22 mouse cellular contexts compared by ENCODE assay signal in the genomic region with DNA sequence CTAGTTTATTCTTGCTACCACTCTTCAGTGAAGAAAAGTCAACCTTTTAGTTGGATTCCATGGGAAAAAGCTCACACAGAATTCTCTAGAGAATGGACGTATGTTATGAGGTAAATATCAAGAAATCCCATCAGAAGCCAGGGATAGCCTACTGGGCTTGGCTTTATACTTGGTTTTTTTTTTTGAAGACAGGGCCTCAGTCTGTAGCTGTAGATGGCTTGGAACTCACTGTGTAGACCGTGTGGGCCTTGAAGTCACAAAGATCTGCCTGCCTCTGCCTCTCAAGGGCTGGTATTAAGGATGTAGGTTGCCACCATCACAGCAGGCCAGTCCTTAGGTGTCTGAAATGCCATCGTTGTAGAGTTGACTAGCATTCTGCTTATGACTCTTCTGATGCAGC. TPM values are rescaled to one million over a fixed set of nuclear protein-coding genes. Genes with fewer than 3 reads are reported as not detected.
DNase-seq lines count a peak whose midpoint lies in the region; ATAC-seq and TF ChIP-seq lines count a peak whose summit lies in the region.
"Had no signal": no experiment of that assay in that cellular context is flagged by ENCODE, and none has a peak within 500 bp of the region (broad histone marks: within the 10 kb centered on the region; RNA-seq: fewer than 3 reads in every experiment).

No protein-coding gene starts in this region.

- peaks cover 6% of the 10 kb centered on the region; the same call in 1 of the 2 replicates for H3K36me3 ChIP-seq in heart, embryonic 12.5 days
- H3K36me3 ChIP-seq in ES-E14 (ENCODE audit: control insufficient read depth, insufficient read depth, low read length, poor library complexity, severe bottlenecking) (peaks cover 7% of the 10 kb centered on the region), MEL (ENCODE audit: control insufficient read depth in 1 of 2, insufficient read depth in 2 of 2, low read length in 2 of 2) (peaks cover 3 to 33% of the 10 kb centered on the region in 2 experiments)
- H3K36me3 ChIP-seq in hindbrain, embryonic 16.5 days (ENCODE audit: control insufficient read depth, insufficient read depth, low read length), result no peaks in the 10 kb centered on the region
- no peaks in the 10 kb centered on the region for H3K36me3 ChIP-seq in intestine, embryonic 16.5 days (ENCODE audit: control insufficient read depth, insufficient read depth, low read length)
- H3K36me3 ChIP-seq: embryonic facial prominence, embryonic 12.5 days; embryonic facial prominence, embryonic 15.5 days had no signal

- in situ Hi-C loops in ES-E14 (cut with MboI; ENCODE audit: low sequenced_read_pairs in 2 of 2, unreplicated experiment in 2 of 2), result no loop called here

- TF ChIP-seq POLR2A in MEL (IDR thresholded peaks at IDR 0.05; ENCODE audit: control insufficient read depth in 1 of 2, insufficient read depth in 1 of 2, low read depth in 1 of 2, low read length in 2 of 2, poor library complexity in 1 of 2), result no peak

- TF ChIP-seq RAD21 in MEL (IDR thresholded peaks at IDR 0.05; ENCODE audit: low read depth, low read length), result no peak

- ATAC-seq in heart, embryonic 12.5 days (ENCODE audit: insufficient number of reproducible peaks, low FRiP score), result no peak
- ATAC-seq in hindbrain, embryonic 16.5 days, result no peak
- ATAC-seq in intestine, embryonic 16.5 days, result no peak
- ATAC-seq: CD4-positive, CD25-positive, alpha-beta regulatory T cell, adult 4 months; forebrain, embryonic 14.5 days; forebrain, postnatal 0 days; Patski had no signal

- H3K27me3 ChIP-seq in heart, embryonic 12.5 days (replicated peaks), result no peaks in the 10 kb centered on the region
- H3K27me3 ChIP-seq in MEL (ENCODE audit: control insufficient read depth in 1 of 2, insufficient read depth in 2 of 2, low read length in 2 of 2), result no peaks in the 10 kb centered on the region
- H3K27me3 ChIP-seq in hindbrain, embryonic 16.5 days (replicated peaks; ENCODE audit: control insufficient read depth, insufficient read depth, low read length), result no peaks in the 10 kb centered on the region
- H3K27me3 ChIP-seq in intestine, embryonic 16.5 days (replicated peaks; ENCODE audit: control insufficient read depth, insufficient read depth, low read length), result no peaks in the 10 kb centered on the region
- H3K27me3 ChIP-seq: embryonic facial prominence, embryonic 12.5 days; embryonic facial prominence, embryonic 15.5 days; heart, embryonic 13.5 days; Patski had no signal

- DNase-seq in heart, adult 11 months, result peak; percentile 84
- no peak for DNase-seq in ES-E14 (ENCODE audit: low read depth, low spot score)
- DNase-seq in MEL (ENCODE audit: low read depth, low spot score), result no peak
- DNase-seq: adrenal gland, postnatal 10 days; adrenal gland, postnatal 36 days; cerebellum, adult 8-10 months; cerebellum, postnatal 14 days; forebrain, postnatal 0 days; gastrocnemius, adult 2 months; gastrocnemius, postnatal 14 days; heart, adult 18-20 months; heart, postnatal 14 days; heart, postnatal 4 days had no signal

- peaks cover 25% of the 10 kb centered on the region for H3K79me2 ChIP-seq in MEL (ENCODE audit: control insufficient read depth, insufficient read depth, low read length, poor library complexity)

- no peak overlapping the region for H3K9ac ChIP-seq in heart, embryonic 12.5 days
- no peak overlapping the region for H3K9ac ChIP-seq in ES-E14 (ENCODE audit: insufficient read depth, low read depth, low read length, poor library complexity, severe bottlenecking)
- peak overlapping the region; percentile 96; the same call in 1 of the 2 replicates for H3K9ac ChIP-seq in MEL (ENCODE audit: control insufficient read depth, low read depth, low read length, poor library complexity, severe bottlenecking)
- no peak overlapping the region for H3K9ac ChIP-seq in hindbrain, embryonic 16.5 days (ENCODE audit: low read depth, low read length)
- H3K9ac ChIP-seq in intestine, embryonic 16.5 days (ENCODE audit: low read depth, low read length), result no peak overlapping the region
- H3K9ac ChIP-seq: embryonic facial prominence, embryonic 12.5 days; embryonic facial prominence, embryonic 15.5 days; forebrain, postnatal 0 days had no signal

- no peak overlapping the region for H3K27ac ChIP-seq in heart, embryonic 12.5 days (ENCODE audit: poor library complexity, severe bottlenecking)
- H3K27ac ChIP-seq in ES-E14 (ENCODE audit: insufficient read depth, low read depth, low read length, poor library complexity, severe bottlenecking) (no peak overlapping the region), MEL (ENCODE audit: control insufficient read depth, low read depth, low read length) (peak overlapping the region; percentile 31; the same call in 1 of the 2 replicates)
- no peak overlapping the region for H3K27ac ChIP-seq in hindbrain, embryonic 16.5 days (ENCODE audit: low read depth, low read length)
- H3K27ac ChIP-seq in intestine, embryonic 16.5 days (ENCODE audit: low read length), result no peak overlapping the region

- TF ChIP-seq EP300 in MEL (IDR thresholded peaks at IDR 0.05; ENCODE audit: low read depth in 1 of 2, low read length in 2 of 2), result no peak

- TF ChIP-seq CTCF in MEL (IDR thresholded peaks at IDR 0.05 in 2 of 3, conservative IDR thresholded peaks at IDR 0.05 in 1 of 3; ENCODE audit: control insufficient read depth in 1 of 3, insufficient read depth in 1 of 3, low read depth in 2 of 3, low read length in 3 of 3, poor library complexity in 1 of 3, severe bottlenecking in 1 of 3), result no peak

- no peak overlapping the region for H3K4me2 ChIP-seq in heart, embryonic 12.5 days
- no peak overlapping the region for H3K4me2 ChIP-seq in hindbrain, embryonic 16.5 days (ENCODE audit: low read length)
- H3K4me2 ChIP-seq in intestine, embryonic 16.5 days (ENCODE audit: low read depth, low read length), result no peak overlapping the region

- WGBS in heart, embryonic 12.5 days, result 88% methylated on average over 3 of the region's 3 CpGs
- 95% methylated on average over 3 of the region's 3 CpGs for WGBS in hindbrain, embryonic 16.5 days
- 94% methylated on average over 3 of the region's 3 CpGs for WGBS in intestine, embryonic 16.5 days

- peaks cover 10% of the 10 kb centered on the region for H3K4me1 ChIP-seq in heart, embryonic 12.5 days (replicated peaks)
- H3K4me1 ChIP-seq in ES-E14 (ENCODE audit: control insufficient read depth in 2 of 2, insufficient read depth in 2 of 2, low read length in 2 of 2, poor library complexity in 1 of 2) (peaks cover 0 to 2% of the 10 kb centered on the region in 2 experiments; a peak in 1 of 4 replicates), MEL (ENCODE audit: control insufficient read depth in 1 of 2, insufficient read depth in 2 of 2, low read length in 2 of 2) (peaks cover 9 to 18% of the 10 kb centered on the region in 2 experiments)
- peaks cover 11% of the 10 kb centered on the region for H3K4me1 ChIP-seq in hindbrain, embryonic 16.5 days (ENCODE audit: control insufficient read depth, insufficient read depth, low read depth, low read length)
- H3K4me1 ChIP-seq in intestine, embryonic 16.5 days (ENCODE audit: control insufficient read depth, insufficient read depth, low read length), result peaks cover 10% of the 10 kb centered on the region

- H3K4me3 ChIP-seq in heart, embryonic 12.5 days, result no peak overlapping the region
- H3K4me3 ChIP-seq in ES-E14 (ENCODE audit: insufficient read depth in 1 of 2, low read depth in 1 of 2, low read length in 2 of 2, poor library complexity in 1 of 2, severe bottlenecking in 1 of 2) (no peak overlapping the region), MEL (ENCODE audit: control insufficient read depth in 1 of 2, insufficient read depth in 1 of 2, low read depth in 2 of 2, low read length in 2 of 2) (peak overlapping the region in 1 of 2 experiments; percentile 43; a peak in 1 of 4 replicates)
- H3K4me3 ChIP-seq in hindbrain, embryonic 16.5 days (ENCODE audit: low read length), result no peak overlapping the region
- no peak overlapping the region for H3K4me3 ChIP-seq in intestine, embryonic 16.5 days (ENCODE audit: low read length)
- H3K4me3 ChIP-seq: embryonic facial prominence, embryonic 15.5 days had no signal

- H3K9me3 ChIP-seq in heart, embryonic 12.5 days (replicated peaks), result no peaks in the 10 kb centered on the region
- no peaks in the 10 kb centered on the region for H3K9me3 ChIP-seq in ES-E14 (ENCODE audit: control insufficient read depth, insufficient read depth, low read depth, low read length)
- H3K9me3 ChIP-seq in MEL (replicated peaks; ENCODE audit: insufficient read depth, low read length), result no peaks in the 10 kb centered on the region
- H3K9me3 ChIP-seq in hindbrain, embryonic 16.5 days (ENCODE audit: control insufficient read depth, low read length), result no peaks in the 10 kb centered on the region
- H3K9me3 ChIP-seq in intestine, embryonic 16.5 days (ENCODE audit: control insufficient read depth, low read length), result no peaks in the 10 kb centered on the region
- H3K9me3 ChIP-seq: embryonic facial prominence, embryonic 12.5 days; embryonic facial prominence, embryonic 15.5 days; heart, embryonic 13.5 days had no signal

RNA-seq across cellular contexts. Expression of gene H2afz, which starts 1.7 kb away (rescaled TPM):
- polyA plus RNA-seq in heart, embryonic 12.5 days (2016; fragmentation: Nextera tagmentation; extraction: Ambion mirVana), result 1,274 and 1,305 TPM in 2 replicates
- total RNA-seq in ES-E14 (2012; rRNA removed), result 1,847 and 2,038 TPM in 2 replicates
- 1,732 and 2,078 TPM in 2 replicates for total RNA-seq in MEL (2012; rRNA removed)
- polyA plus RNA-seq in MEL (2012; ENCODE audit: insufficient read depth in 1 of 2, insufficient read length in 2 of 2, low read depth in 1 of 2, low replicate concordance in 2 of 2, missing spikeins in 1 of 2), result 1,000 to 10,000 TPM; 1,006 to 3,472 TPM
- 683 and 688 TPM in 2 replicates for polyA plus RNA-seq in hindbrain, embryonic 16.5 days (2015; fragmentation: Nextera tagmentation; extraction: Ambion mirVana)
- polyA plus RNA-seq in intestine, embryonic 16.5 days (2015; fragmentation: Nextera tagmentation; extraction: Ambion mirVana), result 1,225 and 1,412 TPM in 2 replicates

RNA-seq across cellular contexts. Expression of gene Dnajb14, which starts 4.9 kb away (rescaled TPM):
- 14.1 and 15.0 TPM in 2 replicates for polyA plus RNA-seq in heart, embryonic 12.5 days (2016; fragmentation: Nextera tagmentation; extraction: Ambion mirVana)
- total RNA-seq in ES-E14 (2012; rRNA removed), result 4.8 and 5.1 TPM in 2 replicates
- 4.2 and 4.4 TPM in 2 replicates for total RNA-seq in MEL (2012; rRNA removed)
- 1 to 10 TPM in 1 of 2 experiments, not detected in 1; 6.1 TPM for polyA plus RNA-seq in MEL (2012; ENCODE audit: insufficient read depth in 1 of 2, insufficient read length in 2 of 2, low read depth in 1 of 2, low replicate concordance in 2 of 2, missing spikeins in 1 of 2)
- 12.2 and 13.9 TPM in 2 replicates for polyA plus RNA-seq in hindbrain, embryonic 16.5 days (2015; fragmentation: Nextera tagmentation; extraction: Ambion mirVana)
- polyA plus RNA-seq in intestine, embryonic 16.5 days (2015; fragmentation: Nextera tagmentation; extraction: Ambion mirVana), result 8.6 and 9.6 TPM in 2 replicates

RNA-seq across cellular contexts. Expression of gene Lamtor3, which starts 55.7 kb away (rescaled TPM):
- polyA plus RNA-seq in heart, embryonic 12.5 days (2016; fragmentation: Nextera tagmentation; extraction: Ambion mirVana), result 86.3 and 92.0 TPM in 2 replicates
- total RNA-seq in ES-E14 (2012; rRNA removed) (39.3 and 41.4 TPM in 2 replicates), MEL (2012; rRNA removed) (73.3 and 77.5 TPM in 2 replicates)
- polyA plus RNA-seq in MEL (2012; ENCODE audit: insufficient read depth in 1 of 2, insufficient read length in 2 of 2, low read depth in 1 of 2, low replicate concordance in 2 of 2, missing spikeins in 1 of 2), result 10 to 100 TPM in 1 of 2 experiments, not detected in 1; 88.3 TPM
- polyA plus RNA-seq in hindbrain, embryonic 16.5 days (2015; fragmentation: Nextera tagmentation; extraction: Ambion mirVana), result 132 and 135 TPM in 2 replicates
- 160 and 162 TPM in 2 replicates for polyA plus RNA-seq in intestine, embryonic 16.5 days (2015; fragmentation: Nextera tagmentation; extraction: Ambion mirVana)
